Mouse (Mus musculus) retina, postnatal 7 days (tissue): ENCODE results near the gene Furin.

ENCODE experiments used
- DNase-seq: peaks from one replicate; pipeline ENCODE4 v3.0.0-alpha.2; 2012; ENCODE audit warnings: low read depth, low spot score

The Furin gene

DNA sequence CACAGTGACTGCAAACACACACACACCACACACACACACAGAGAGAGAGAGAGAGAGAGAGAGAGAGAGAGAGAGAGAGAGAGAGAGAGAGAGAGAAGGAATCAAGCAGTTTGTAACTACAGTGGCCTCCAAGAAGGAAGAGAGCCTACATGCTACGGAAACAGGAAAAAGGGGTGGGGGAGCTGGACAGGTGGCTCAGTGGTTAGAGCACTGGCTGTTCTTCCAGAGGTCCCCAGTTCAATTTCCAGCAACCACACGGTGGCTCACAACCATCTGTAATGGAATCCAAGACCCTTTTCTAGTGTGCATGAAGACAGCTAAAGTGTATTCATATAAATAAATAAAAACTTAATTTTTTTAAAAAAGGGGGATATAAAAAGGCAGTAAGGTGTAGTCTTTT, 32.6 kb downstream of the Furin start:
- no peak for DNase-seq

DNA sequence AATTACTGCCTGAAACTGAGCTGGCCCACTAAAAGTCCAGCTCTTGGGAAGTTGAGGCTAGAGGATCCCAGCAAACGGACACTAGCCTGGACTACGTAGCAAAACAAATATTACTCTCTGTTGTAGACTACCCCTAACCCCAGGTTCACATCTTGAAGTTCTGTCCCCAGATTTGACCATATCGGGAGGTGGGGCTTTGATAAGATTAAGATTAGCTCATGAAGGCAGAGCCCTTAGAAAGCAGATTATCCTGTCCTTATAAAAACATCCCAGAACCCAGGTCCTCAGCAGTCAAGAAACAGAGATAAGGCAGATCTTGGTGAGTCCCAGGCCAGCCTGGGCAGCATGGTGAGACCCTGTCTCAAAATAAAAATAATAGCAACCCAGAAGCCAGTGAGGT, 33.1 kb downstream of the Furin start:
- DNase-seq: no peak

DNA sequence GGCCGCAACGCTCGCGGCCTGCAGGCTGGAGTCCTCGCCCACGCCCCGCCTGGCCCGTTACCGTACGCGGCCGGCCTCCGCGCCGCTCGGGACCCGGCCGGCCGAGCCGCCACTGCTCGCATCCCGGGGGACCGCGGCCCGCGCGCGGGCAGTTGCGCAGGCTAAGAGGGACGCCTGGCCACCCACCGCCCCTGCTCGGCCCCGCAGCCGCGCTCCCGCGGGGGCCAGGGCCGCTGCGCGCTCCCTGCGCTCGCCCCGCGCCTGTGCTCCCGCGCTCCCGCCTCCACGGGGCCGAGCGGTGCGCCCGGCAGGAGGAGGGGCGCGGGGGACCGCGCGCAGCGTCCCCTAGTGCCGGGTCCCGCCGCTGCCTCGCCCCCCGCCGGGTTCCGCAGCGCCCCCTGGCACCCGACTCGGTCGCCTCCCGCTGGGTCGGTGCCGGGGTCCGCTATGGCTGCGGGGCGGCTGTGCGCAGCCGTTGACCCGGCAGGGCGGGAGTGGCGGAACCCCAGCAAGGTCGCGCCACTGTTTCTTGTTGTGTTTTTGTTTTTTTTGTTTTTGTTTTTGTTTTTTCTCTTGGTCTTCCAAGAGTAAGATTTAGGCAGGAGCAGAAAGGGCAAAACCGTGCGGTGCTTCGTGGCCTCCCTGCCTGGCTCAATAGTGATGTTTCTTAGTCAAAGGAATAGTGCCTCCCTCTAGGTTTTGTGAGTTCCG, 34.0 kb downstream of the Furin start, which contains the start of gene Man2a2:
Gene Man2a2, minus strand, starts transcription at position 335 of the 711 bp plus-strand sequence.
- peak; percentile 68 for DNase-seq

- peak; percentile 90 for DNase-seq
These were observed 34.6 kb downstream of the Furin start for GRCm38 (mm10) chr7:80370649-80371040.

DNA sequence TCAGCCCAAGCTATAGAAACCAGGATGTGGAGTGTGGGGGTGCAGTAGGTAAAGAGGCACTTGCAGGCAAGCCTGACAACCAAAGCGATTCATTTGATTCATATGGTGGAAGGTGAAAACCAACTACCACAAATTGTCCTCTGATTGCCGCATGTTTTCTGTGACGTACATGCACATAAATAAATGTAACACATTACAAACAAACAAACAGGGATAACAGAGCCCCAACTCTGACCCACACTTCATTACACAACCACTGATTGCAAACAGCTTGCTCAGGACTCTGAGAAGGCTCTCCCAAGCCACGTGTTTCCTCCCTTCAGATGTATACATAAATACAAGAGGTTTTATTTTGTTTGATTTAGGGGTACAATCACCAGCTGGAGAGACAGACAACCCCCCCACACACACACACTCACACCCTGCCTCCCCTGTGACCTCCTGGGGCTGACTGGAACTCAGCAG, 35.2 kb downstream of the Furin start:
- no peak for DNase-seq

DNA sequence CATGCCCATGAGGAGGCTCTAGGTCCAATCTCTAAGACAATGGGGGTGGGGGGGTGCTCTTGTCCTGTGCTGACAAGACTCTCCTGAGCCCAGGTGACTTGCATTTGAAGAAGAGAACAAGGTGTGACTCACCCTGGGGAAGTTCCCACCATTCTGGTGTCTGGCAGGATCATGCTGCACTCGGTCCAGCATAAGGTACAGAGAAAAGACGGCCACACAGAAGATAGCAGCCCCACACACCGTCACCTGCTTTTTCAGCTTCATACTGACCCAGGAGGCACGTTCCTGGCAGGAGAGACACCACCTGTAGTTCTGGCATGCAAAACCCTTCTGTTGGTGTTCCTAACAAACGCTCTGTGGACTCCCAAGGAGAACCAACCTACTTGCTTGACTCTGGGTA, 35.8 kb downstream of the Furin start:
- no peak for DNase-seq

GRCm38 (mm10) chr7:80368635-80369421, 36.4 kb downstream of the Furin start:
- DNase-seq: no peak

DNA sequence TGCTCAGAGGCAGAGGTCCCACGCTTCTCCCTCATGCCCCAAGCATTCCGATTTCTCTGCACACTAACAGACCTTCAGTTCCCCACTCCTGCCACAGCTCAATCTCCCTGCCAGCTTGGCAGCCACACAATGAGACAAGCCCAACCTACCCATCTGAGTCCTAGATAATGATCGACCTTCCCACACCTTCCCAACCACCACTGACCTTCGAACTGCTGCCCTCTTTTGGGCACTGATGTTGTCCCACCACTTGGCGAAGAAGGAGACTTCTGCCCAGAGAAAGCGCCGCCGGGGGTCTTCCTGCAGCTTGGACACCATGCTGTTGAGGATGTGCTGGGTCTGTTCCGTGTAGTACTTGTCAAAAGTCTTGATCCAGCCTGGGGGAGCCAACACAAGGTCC, 37.2 kb downstream of the Furin start:
- no peak for DNase-seq

GRCm38 (mm10) chr7:80367232-80367631, 38.0 kb downstream of the Furin start:
- DNase-seq: no peak

- no peak for DNase-seq
These were observed 39.5 kb downstream of the Furin start for GRCm38 (mm10) chr7:80365759-80366158.

DNA sequence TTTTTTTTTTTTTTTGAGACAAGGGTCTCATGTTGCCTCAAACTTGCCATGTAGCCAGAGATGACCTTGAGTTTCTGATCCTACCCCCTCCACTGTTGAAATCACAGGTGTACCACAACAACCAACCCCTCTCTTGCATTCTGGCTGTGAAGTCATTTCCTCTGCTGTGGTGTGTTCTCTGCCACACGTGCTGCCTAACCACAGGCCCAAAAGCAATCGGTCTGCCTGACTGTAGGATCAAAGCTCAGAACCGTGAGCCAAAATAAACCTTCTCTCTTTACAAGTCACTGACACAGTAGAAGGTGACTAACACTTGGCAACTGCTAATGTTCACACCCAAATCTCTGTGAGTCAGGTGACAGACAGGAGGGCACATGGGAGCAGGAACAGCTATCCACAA, 44.8 kb downstream of the Furin start:
- DNase-seq: no peak

DNA sequence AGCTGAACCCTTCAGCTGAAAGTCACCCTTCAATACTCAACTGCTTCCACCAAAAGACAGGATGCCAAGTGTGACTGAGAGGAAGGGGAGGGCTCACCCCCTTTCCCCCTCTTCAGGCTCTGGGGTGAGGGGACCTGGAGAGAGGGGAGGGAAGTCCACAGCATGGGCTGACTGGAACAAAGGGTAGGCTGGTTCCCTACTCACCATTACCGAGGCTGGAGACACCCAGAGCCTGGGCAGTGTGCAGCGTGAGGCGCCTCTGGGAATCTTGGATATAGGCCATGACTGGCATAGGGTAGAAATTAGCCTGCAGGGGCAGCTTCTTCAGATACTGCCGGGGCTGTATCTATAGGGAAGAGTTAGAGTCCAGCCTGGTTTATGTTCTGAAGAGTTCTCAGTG, 47.2 kb downstream of the Furin start:
- DNase-seq: no peak

DNA sequence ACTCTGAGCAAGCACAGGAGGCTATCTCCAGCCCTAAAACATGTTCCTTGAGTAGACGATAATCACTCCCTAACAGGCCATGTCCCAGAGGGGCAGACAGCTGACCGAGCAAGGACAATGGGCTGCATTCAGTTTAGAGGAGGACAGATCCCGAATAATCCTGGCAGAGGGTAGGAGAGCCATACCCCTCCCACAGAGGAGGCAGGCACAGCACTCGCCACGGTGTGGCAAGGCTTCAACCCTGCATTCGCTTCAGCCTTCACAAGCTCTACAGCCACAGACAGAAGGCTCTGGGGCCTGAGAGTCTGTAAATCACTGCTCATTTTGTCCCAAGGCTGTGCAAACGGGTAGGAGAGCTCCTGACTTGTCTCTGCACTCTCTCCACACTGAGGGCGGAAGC, 48.1 kb downstream of the Furin start:
- DNase-seq: no peak

GRCm38 (mm10) chr7:80356351-80356750, 48.9 kb downstream of the Furin start:
- no peak for DNase-seq

DNA sequence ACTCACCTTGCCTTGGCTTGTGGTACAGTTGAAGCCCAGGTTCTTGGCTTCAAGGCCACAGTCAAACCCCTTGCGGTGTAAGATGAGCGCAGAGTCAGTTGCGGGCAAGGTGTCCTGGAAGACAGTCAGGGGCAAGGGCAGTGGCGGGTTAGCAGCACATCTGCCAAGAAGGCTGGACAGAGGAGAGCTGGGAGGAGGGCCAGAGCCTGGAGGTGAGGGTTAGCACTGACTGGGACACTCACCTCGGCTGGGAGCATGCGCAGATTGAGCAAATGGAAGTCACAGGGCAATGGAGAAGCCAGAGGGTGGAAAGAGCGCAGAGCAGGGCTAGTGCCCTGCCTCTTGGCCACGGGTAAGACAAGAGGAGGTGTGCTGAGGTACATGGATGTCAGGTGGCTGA, 52.3 kb downstream of the Furin start:
- no peak for DNase-seq

DNA sequence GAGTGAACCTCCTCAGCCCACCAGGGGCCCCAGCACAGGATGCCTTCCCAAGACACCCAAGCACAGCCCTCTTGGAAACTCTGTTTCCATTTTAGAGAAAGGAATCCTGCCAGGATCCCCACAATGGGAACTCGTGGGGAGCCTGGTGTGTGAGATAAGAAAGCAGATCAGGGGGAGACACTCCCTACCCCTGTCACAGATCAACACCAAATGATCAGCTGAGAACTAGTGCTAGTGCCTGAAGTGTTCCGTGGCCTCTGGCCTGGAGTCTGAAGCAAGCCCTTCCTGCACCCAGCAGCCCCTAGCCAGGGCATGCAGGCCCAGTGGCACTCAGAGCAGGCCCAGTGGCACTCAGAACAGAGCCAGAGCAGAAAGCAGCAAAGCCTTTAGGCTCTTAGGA, 54.4 kb downstream of the Furin start:
- no peak for DNase-seq

GRCm38 (mm10) chr7:80347670-80348586, 57.3 kb downstream of the Furin start:
- DNase-seq: no peak

DNA sequence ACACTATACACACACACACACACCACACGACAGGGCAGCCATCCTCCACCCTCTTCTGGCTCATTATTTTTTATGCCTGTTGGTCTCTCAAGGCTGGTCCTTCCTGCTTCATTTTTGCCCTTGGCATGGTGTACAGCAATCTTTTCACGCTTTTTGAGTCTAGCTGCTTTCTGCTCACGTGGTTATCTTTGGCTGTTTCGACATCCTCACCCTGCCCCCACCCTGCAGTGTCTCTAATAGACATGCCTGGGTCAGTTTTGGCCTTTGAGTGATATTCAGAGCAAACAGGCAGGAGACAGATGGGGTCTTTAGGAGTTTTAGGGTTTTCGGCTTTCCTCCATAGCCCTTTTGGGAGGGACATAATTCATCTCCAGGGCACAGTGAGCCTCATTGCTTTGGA, 58.4 kb downstream of the Furin start:
- DNase-seq: no peak

- no peak for DNase-seq
These were observed 59.1 kb downstream of the Furin start for GRCm38 (mm10) chr7:80346173-80346572.

- no peak for DNase-seq
These were observed 61.8 kb downstream of the Furin start for GRCm38 (mm10) chr7:80343270-80344018.

DNA sequence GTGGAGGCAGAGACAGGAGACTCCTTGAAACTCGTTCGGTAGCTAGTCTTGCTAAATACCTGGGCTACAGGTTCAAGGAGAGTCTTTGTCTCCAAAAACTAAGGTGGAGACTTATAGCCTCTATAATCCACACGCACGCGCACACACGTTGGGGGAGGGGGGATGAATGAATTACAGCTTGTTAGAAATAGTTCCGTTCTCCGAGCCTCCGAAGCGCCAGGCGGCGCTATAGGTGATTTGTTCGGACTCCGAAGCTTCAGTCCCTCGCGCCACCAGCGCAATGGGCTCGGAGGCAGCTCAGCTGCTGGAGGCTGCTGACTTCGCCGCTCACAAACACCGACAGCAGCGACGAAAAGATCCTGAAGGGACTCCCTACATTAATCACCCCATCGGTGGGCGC, 62.4 kb downstream of the Furin start, which contains the start of gene Hddc3:
Gene Hddc3, plus strand, starts transcription at position 247 of the 400 bp plus-strand sequence.
- peak; percentile 93 for DNase-seq
